Mouse (Mus musculus): ENCODE measurements around the gene Ints6. TPM values are rescaled to one million over a fixed set of nuclear protein-coding genes. Genes with fewer than 3 reads are reported as not detected.

Gene Ints6
- total RNA-seq, 2 experiments from 2014 or later: 32.6 to 43.4 TPM

- intact Hi-C loops (cut with DNase I): no loop called here
- DNase-seq (ENCODE audit: low spot score in 2 of 2): no peak
Observed at GRCm38 (mm10) chr14:62639551-62639950, 121.4 kb downstream of the Ints6 start.

- intact Hi-C loops (cut with DNase I): no loop called here
- peak; percentile 31 to 33 for DNase-seq (ENCODE audit: low spot score in 2 of 2)
Observed at GRCm38 (mm10) chr14:62639111-62639510, 121.9 kb downstream of the Ints6 start.

DNA sequence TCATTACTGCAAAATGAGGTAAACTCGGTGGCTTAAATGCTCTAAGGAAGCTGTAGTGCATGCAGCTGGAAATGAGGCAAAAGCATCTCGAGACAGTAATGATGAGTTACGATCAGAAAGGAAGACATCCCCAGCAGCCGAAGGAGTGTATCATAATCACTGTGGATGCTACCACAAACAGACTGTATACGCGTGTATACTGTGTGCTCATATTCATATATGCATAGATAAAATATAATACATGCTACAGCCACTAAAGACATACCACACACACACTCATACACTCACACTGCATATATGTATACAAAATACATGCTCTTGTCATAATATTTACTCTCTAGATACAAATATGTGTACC lies 122.6 kb downstream of the Ints6 start:
- intact Hi-C loops (cut with DNase I): no loop called here
- DNase-seq (ENCODE audit: low spot score in 2 of 2): no peak

DNA sequence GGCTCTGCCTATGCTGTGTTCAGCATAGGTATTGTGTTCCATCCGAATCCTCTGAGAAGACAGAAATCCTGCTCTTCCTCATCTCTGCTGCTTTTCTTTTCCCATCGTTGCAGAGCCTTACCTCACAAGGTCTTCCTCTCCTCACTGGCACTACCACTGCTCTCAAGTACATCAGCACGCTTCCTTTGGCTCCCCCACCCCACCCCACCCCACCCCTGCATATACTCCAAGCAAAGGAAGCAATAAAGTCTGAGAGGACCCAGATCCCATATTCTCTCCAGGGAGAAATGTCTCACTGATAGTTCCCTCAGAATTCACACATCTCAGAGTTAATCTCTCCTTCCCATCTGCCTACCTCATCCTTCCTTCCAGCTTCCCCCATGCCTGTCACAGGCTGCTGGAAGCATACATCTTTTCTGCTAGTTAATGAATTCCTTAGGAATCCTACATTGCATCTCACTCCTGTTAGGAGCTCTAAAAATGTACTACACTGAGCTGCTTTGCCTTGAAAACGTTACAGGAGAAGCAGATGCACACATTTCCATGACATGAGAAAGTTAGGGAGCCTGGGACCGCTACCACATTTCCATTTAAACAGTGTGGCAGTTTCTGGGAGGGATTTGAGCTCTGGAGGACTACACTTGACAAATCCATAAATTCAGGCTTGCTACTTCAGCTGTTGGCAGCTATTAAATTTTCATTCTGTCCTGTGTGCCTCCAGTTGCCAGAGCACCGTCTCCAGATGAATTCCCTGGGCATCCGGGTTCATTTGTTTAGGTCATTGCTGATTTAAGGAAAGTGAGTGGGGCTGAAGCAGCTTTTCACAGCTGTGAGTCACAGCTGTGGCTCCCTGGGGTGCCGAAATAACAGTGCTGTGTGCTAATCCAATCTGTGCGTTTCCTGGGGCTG lies 123.3 kb downstream of the Ints6 start:
- peak; percentile 41 to 73 for DNase-seq (ENCODE audit: low spot score in 2 of 2)
- intact Hi-C loops (cut with DNase I): no loop called here

GRCm38 (mm10) chr14:62627951-62628350 lies 133.0 kb downstream of the Ints6 start:
- intact Hi-C loops (cut with DNase I): no loop called here
- no peak for DNase-seq (ENCODE audit: low spot score in 2 of 2)

Other genes starting within 250 kb of the Ints6 start
- gene Fam124a, start 205.4 kb downstream of the Ints6 start, total RNA-seq (2021): 10 to 100 TPM; 38.2 to 43.7 TPM
- gene Gm4131, start 194.2 kb downstream of the Ints6 start, total RNA-seq (2021): not detected
- not detected for gene Serpine3, start 97.5 kb downstream of the Ints6 start, total RNA-seq (2021)
- 10 to 100 TPM; 10.1 to 10.9 TPM for gene Wdfy2, start 76.5 kb upstream of the Ints6 start, total RNA-seq (2021)
- gene Defb48, start 223.3 kb upstream of the Ints6 start, total RNA-seq (2021): not detected
- gene Defb47, start 236.9 kb upstream of the Ints6 start, total RNA-seq (2021): not detected